Mouse (Mus musculus): ENCODE data around the gene Hist1h4n. TPM values are rescaled to one million over a fixed set of nuclear protein-coding genes. Genes with fewer than 3 reads are reported as not detected.

Hist1h4n gene
- total RNA-seq, 1 experiment from 2014 or later, result 43.4 TPM

- DNase-seq, result no peak
These were observed 36.4 kb downstream of the Hist1h4n start for GRCm38 (mm10) chr13:21795584-21795983.

GRCm38 (mm10) chr13:21790601-21791283 is 41.3 kb downstream of the Hist1h4n start:
- no peak for DNase-seq

GRCm38 (mm10) chr13:21789925-21790324 is 42.1 kb downstream of the Hist1h4n start:
- DNase-seq, result no peak

DNA sequence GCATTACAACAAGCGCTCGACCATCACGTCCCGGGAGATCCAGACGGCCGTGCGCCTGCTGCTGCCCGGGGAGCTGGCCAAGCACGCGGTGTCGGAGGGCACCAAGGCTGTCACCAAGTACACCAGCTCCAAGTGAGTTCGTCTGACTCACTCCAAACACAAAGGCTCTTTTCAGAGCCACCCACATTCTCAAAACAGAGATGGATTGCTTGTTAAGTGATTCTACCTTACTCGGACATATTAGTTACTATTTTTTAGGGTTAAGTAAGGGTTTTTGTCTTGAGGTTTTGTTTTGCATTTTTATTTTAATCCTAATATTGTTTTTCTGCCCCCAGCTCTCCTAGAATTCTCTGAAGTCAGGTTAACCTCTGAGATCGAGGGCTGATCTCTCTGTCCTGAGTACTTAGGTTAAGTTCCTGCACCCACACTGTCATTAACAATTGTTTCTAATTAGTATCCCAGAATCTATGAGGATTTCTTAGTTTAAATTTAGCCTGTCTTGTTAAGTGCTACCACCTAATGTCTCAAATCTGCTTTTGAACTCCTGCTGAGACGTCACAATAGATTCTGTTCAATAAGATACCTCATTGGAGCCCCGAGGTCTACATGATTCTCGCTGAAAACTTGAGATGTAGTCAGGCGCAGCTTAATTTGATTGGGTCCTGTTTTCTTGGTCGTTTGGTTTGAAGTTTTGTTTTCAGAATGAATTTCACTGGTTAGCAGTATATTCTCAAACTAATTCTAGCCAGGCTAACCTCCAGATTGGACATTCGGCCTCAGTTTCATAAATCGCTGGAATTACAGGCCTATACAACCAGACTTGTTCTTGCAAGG is 44.0 kb downstream of the Hist1h4n start:
- no peak for DNase-seq

- DNase-seq, result peak; percentile 61
These were observed 44.9 kb downstream of the Hist1h4n start, which contains the start of the genes Hist1h2an and Hist1h2bp for GRCm38 (mm10) chr13:21786899-21787629. Gene Hist1h2an, minus strand, starts transcription at chr13:21787218. Gene Hist1h2bp, plus strand, starts transcription at chr13:21787461.

- no peak for DNase-seq
These were observed 45.7 kb downstream of the Hist1h4n start for GRCm38 (mm10) chr13:21786189-21786898.

GRCm38 (mm10) chr13:21784311-21784710 is 47.7 kb downstream of the Hist1h4n start:
- DNase-seq, result no peak

DNA sequence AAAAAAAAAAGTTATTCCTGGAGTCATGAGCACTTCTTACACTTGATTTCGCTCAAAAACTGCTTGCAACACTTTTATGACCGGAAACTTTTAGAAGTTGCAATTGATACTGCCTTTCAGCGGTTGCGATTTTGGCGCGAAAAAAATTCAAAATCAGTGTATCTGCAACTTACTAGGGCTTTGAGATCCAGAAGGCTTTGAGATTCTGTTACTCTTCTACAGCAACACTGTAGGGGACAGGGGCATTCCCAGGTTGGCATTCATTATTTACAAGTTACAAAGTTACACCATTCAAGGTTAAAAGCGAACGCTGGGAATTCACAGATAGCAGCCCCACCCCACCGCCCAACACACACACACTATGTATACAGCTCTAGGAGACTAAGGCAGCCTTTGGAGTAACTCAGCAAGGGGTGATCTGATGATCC is 48.2 kb downstream of the Hist1h4n start:
- DNase-seq, result no peak

DNA sequence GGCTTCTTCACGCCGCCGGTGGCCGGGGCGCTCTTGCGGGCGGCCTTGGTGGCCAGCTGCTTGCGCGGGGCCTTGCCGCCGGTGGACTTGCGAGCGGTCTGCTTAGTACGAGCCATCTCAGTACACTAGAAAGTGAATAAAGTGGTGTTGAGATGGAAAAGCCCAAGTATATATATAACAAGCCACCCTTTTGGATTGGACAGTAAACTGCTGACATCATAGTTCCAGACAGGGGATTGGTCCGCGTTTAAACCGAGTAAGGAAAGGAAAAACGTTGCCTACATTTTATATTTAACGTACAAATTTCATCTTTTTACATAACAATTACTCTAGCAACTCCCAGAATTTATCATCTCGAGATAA is 48.8 kb downstream of the Hist1h4n start, which contains the start of gene Hist1h3i:
Gene Hist1h3i, minus strand, starts transcription at position 116 of the 363 bp plus-strand sequence.
- DNase-seq, result peak; percentile 13

- DNase-seq, result peak; percentile 7
These were observed 49.4 kb downstream of the Hist1h4n start for GRCm38 (mm10) chr13:21782361-21783254.

Small RNA genes lying within 50 kb of the gene (microRNA-seq; reads per million reads assigned to microRNA genes)
- 0 reads per million in 2 experiments for gene Gm19658
- gene Gm44346, result 0 reads per million in 2 experiments
- gene Gm44466, result 0 reads per million in 2 experiments

Other genes starting within 250 kb of the Hist1h4n start
- gene Olfr1362, start 218.2 kb downstream of the Hist1h4n start, total RNA-seq (2021), result not detected in 2 replicates
- not detected in 2 replicates for gene Olfr11, start 189.7 kb downstream of the Hist1h4n start, total RNA-seq (2021)
- not detected in 2 replicates for gene Olfr1361, start 168.8 kb downstream of the Hist1h4n start, total RNA-seq (2021)
- not detected in 2 replicates for gene Olfr1360, start 154.8 kb downstream of the Hist1h4n start, total RNA-seq (2021)
- gene Olfr1359, start 134.1 kb downstream of the Hist1h4n start, total RNA-seq (2021), result not detected in 2 replicates
- gene Hist1h2bl, start 116.1 kb downstream of the Hist1h4n start, total RNA-seq (2021), result 91.0 and 102 TPM in 2 replicates
- gene Hist1h2ai, start 115.8 kb downstream of the Hist1h4n start, total RNA-seq (2021), result 9.0 and 60.3 TPM in 2 replicates
- gene Hist1h3h, start 114.5 kb downstream of the Hist1h4n start, total RNA-seq (2021), result 105 and 138 TPM in 2 replicates
- gene Hist1h2bm, start 110.2 kb downstream of the Hist1h4n start, total RNA-seq (2021), result 26.4 and 32.4 TPM in 2 replicates
- 20.5 and 22.8 TPM in 2 replicates for gene Hist1h4j, start 97.1 kb downstream of the Hist1h4n start, total RNA-seq (2021)
- 152 and 260 TPM in 2 replicates for gene Hist1h4k, start 81.7 kb downstream of the Hist1h4n start, total RNA-seq (2021)
- gene Hist1h2ak, start 78.4 kb downstream of the Hist1h4n start, total RNA-seq (2021), result 28.8 and 39.5 TPM in 2 replicates
- 52.6 and 54.5 TPM in 2 replicates for gene Hist1h2bn, start 78.1 kb downstream of the Hist1h4n start, total RNA-seq (2021)
- 48.9 and 60.4 TPM in 2 replicates for gene Hist1h1b, start 51.6 kb downstream of the Hist1h4n start, total RNA-seq (2021)
- gene Hist1h3i, start 48.8 kb downstream of the Hist1h4n start, total RNA-seq (2021), result 122 and 132 TPM in 2 replicates
- gene Hist1h2an, start 45.0 kb downstream of the Hist1h4n start, total RNA-seq (2021), result 17.4 and 21.1 TPM in 2 replicates
- gene Hist1h2bp, start 44.7 kb downstream of the Hist1h4n start, total RNA-seq (2021), result 37.8 and 38.3 TPM in 2 replicates
- 40.4 and 87.7 TPM in 2 replicates for gene Hist1h2bq, start 22.0 kb downstream of the Hist1h4n start, total RNA-seq (2021)
- gene Hist1h2ao, start 21.7 kb downstream of the Hist1h4n start, total RNA-seq (2021), result 56.7 and 173 TPM in 2 replicates
- gene Hist1h4m, start 20.4 kb downstream of the Hist1h4n start, total RNA-seq (2021), result 279 and 356 TPM in 2 replicates
- 4.5 and 108 TPM in 2 replicates for gene Hist1h2ap, start 1.3 kb upstream of the Hist1h4n start, total RNA-seq (2021)
- gene Hist1h2br, start 1.5 kb upstream of the Hist1h4n start, total RNA-seq (2021), result 39.7 and 86.5 TPM in 2 replicates
- gene Zfp184, start 112.9 kb upstream of the Hist1h4n start, total RNA-seq (2021), result 2.0 and 2.1 TPM in 2 replicates
- gene Pom121l2, start 149.0 kb upstream of the Hist1h4n start, total RNA-seq (2021), result not detected in 2 replicates
- not detected in 2 replicates for gene Prss16, start 177.5 kb upstream of the Hist1h4n start, total RNA-seq (2021)
- gene Hist1h2ah, start 203.4 kb upstream of the Hist1h4n start, total RNA-seq (2021), result 30.0 and 61.8 TPM in 2 replicates
- gene Hist1h2bk, start 203.7 kb upstream of the Hist1h4n start, total RNA-seq (2021), result 121 and 135 TPM in 2 replicates
- 82.8 and 97.8 TPM in 2 replicates for gene Hist1h4i, start 209.2 kb upstream of the Hist1h4n start, total RNA-seq (2021)
- 50.6 and 64.7 TPM in 2 replicates for gene Hist1h2ag, start 210.7 kb upstream of the Hist1h4n start, total RNA-seq (2021)
- gene Hist1h2bj, start 211.0 kb upstream of the Hist1h4n start, total RNA-seq (2021), result 57.9 and 61.1 TPM in 2 replicates